19 mouse cellular contexts compared by ENCODE assay signal in genomic region chr1:177004041-177004741, GRCm38 (mm10).
A peak's percentile ranks its signal among the peaks of the same experiment; 100 is the strongest.
DNase-seq lines count a peak whose midpoint lies in the region; ATAC-seq lines count a peak whose summit lies in the region.
"Had no signal": no experiment of that assay in that cellular context is flagged by ENCODE, and none has a peak within 500 bp of the region (broad histone marks: within the 10 kb centered on the region; RNA-seq: fewer than 3 reads in every experiment).

No protein-coding gene starts in this region.

- no peak overlapping the region for H3K4me3 ChIP-seq in forebrain, embryonic 13.5 days
- H3K4me3 ChIP-seq in hindbrain, embryonic 13.5 days: no peak overlapping the region
- no peak overlapping the region for H3K4me3 ChIP-seq in midbrain, embryonic 14.5 days (replicated peaks; ENCODE audit: low read depth, low read length)
- H3K4me3 ChIP-seq: embryonic facial prominence, embryonic 12.5 days; left cerebral cortex, adult 2 months; limb, embryonic 13.5 days had no signal

- H3K9ac ChIP-seq in forebrain, embryonic 13.5 days: no peak overlapping the region
- H3K9ac ChIP-seq in hindbrain, embryonic 13.5 days: no peak overlapping the region
- H3K9ac ChIP-seq in midbrain, embryonic 14.5 days (replicated peaks; ENCODE audit: low read length): no peak overlapping the region
- H3K9ac ChIP-seq: embryonic facial prominence, embryonic 12.5 days; limb, embryonic 13.5 days had no signal

- no peak overlapping the region for H3K4me2 ChIP-seq in forebrain, embryonic 13.5 days
- no peak overlapping the region for H3K4me2 ChIP-seq in hindbrain, embryonic 13.5 days
- no peak overlapping the region for H3K4me2 ChIP-seq in midbrain, embryonic 14.5 days (ENCODE audit: low read length)
- H3K4me2 ChIP-seq: embryonic facial prominence, embryonic 12.5 days; limb, embryonic 13.5 days had no signal

- H3K27me3 ChIP-seq in forebrain, embryonic 13.5 days: no peaks in the 10 kb centered on the region
- H3K27me3 ChIP-seq in hindbrain, embryonic 13.5 days: no peaks in the 10 kb centered on the region
- H3K27me3 ChIP-seq in midbrain, embryonic 14.5 days (ENCODE audit: control insufficient read depth, insufficient read depth, low read length): no peaks in the 10 kb centered on the region
- H3K27me3 ChIP-seq: embryonic facial prominence, embryonic 12.5 days; limb, embryonic 13.5 days had no signal

- DNase-seq in heart, adult 11 months: peak; percentile 70
- no peak for DNase-seq in heart, adult 18-20 months
- DNase-seq in midbrain, embryonic 14.5 days: no peak
- no peak for DNase-seq in adrenal gland, adult 18-20 months (ENCODE audit: low spot score in 2 of 2)
- no peak for DNase-seq in thymus, postnatal 0 days (ENCODE audit: low spot score)
- no peak for DNase-seq in gastrocnemius, postnatal 36 days
- DNase-seq: adrenal gland, postnatal 14 days; B cell, adult 2 months; cerebellum, postnatal 36 days; gastrocnemius, postnatal 25 days; lung, adult 18-20 months; right cerebral cortex, postnatal 25 days; thymus, postnatal 36 days had no signal

- WGBS in forebrain, embryonic 13.5 days: 52% methylated on average over 4 of the region's 4 CpGs
- 61% methylated on average over 4 of the region's 4 CpGs for WGBS in hindbrain, embryonic 13.5 days
- WGBS in midbrain, embryonic 14.5 days: 63% methylated on average over 4 of the region's 4 CpGs

- peak; percentile 31; the same call in 1 of the 2 replicates for ATAC-seq in forebrain, embryonic 13.5 days
- ATAC-seq in hindbrain, embryonic 13.5 days (ENCODE audit: low FRiP score): peak; percentile 60
- peak; percentile 13 for ATAC-seq in midbrain, embryonic 14.5 days (ENCODE audit: low FRiP score, low TSS enrichment)

- H3K4me1 ChIP-seq in forebrain, embryonic 13.5 days: peaks cover 73% of the 10 kb centered on the region
- H3K4me1 ChIP-seq in hindbrain, embryonic 13.5 days (replicated peaks): peaks cover 40% of the 10 kb centered on the region
- peaks cover 14% of the 10 kb centered on the region for H3K4me1 ChIP-seq in midbrain, embryonic 14.5 days (ENCODE audit: control insufficient read depth, insufficient read depth, low read length)

- no peaks in the 10 kb centered on the region for H3K36me3 ChIP-seq in forebrain, embryonic 13.5 days (ENCODE audit: poor library complexity, severe bottlenecking)
- H3K36me3 ChIP-seq in hindbrain, embryonic 13.5 days: no peaks in the 10 kb centered on the region
- H3K36me3 ChIP-seq in midbrain, embryonic 14.5 days (ENCODE audit: control insufficient read depth, insufficient read depth, low read length): no peaks in the 10 kb centered on the region
- H3K36me3 ChIP-seq: embryonic facial prominence, embryonic 12.5 days had no signal

- H3K9me3 ChIP-seq in forebrain, embryonic 13.5 days (replicated peaks): no peaks in the 10 kb centered on the region
- H3K9me3 ChIP-seq in hindbrain, embryonic 13.5 days: no peaks in the 10 kb centered on the region
- no peaks in the 10 kb centered on the region for H3K9me3 ChIP-seq in midbrain, embryonic 14.5 days (ENCODE audit: control insufficient read depth, low read length)
- H3K9me3 ChIP-seq: embryonic facial prominence, embryonic 12.5 days; limb, embryonic 13.5 days had no signal

- no peak overlapping the region for H3K27ac ChIP-seq in forebrain, embryonic 13.5 days
- peak overlapping the region; percentile 40 for H3K27ac ChIP-seq in hindbrain, embryonic 13.5 days
- peak overlapping the region; percentile 10; the same call in 1 of the 2 replicates for H3K27ac ChIP-seq in midbrain, embryonic 14.5 days (replicated peaks; ENCODE audit: low read depth, low read length)
- H3K27ac ChIP-seq: embryonic facial prominence, embryonic 12.5 days; left cerebral cortex, adult 2 months; limb, embryonic 13.5 days; macrophage had no signal

- intact Hi-C loops in gastrocnemius, postnatal 36 days (cut with DNase I): loop anchor here (5.0 to 10.0 kb wide), 3 partner anchors 67 to 681 kb away; no protein-coding TSS in a partner anchor
